Mouse (Mus musculus): Measurements from ENCODE around the gene Aim2. TPM values are rescaled to one million over a fixed set of nuclear protein-coding genes. Genes with fewer than 3 reads are reported as not detected.
"Not testable (repeated sequence)": the region's sequence is repeated elsewhere in the genome, so short reads cannot be mapped to it uniquely, and the experiment has no call there.

The Aim2 gene
- total RNA-seq, 4 experiments from 2014 or later = 0.58 TPM; not detected in 3

GRCm38 (mm10) chr1:173456139-173456754 is 105.6 kb downstream of the Aim2 start:
- DNase-seq (ENCODE audit: low spot score in 2 of 2) = no peak

DNA sequence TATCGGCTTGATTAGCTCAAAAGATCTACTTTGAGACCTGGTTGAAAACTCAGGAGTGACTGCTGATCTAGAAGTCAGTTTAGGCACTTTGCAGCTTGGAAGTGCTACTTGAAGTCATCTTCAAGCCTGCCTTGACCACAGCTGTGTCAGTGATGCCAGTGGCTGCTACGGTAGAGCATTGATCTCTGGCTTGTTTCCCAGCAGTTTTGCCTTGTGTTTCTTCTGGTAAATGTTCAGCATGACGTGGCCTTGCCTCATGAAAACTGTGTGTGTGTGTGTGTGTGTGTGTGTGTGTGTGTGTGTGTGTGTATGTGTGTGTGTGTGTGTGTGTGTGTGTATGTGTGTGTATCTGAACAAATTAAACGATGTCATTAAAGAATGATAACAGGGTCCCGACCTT is 106.1 kb downstream of the Aim2 start:
- DNase-seq (ENCODE audit: low spot score in 2 of 2) = no peak

- not testable (repeated sequence) for DNase-seq (ENCODE audit: low spot score in 2 of 2)
These were observed 129.9 kb downstream of the Aim2 start for GRCm38 (mm10) chr1:173480399-173481181.

GRCm38 (mm10) chr1:173481182-173481574 is 130.5 kb downstream of the Aim2 start:
- DNase-seq (ENCODE audit: low spot score in 2 of 2) = not testable (repeated sequence)

GRCm38 (mm10) chr1:173490812-173491480 is 140.3 kb downstream of the Aim2 start, which contains the start of gene Ifi206:
Ifi206 (minus strand) TSS chr1:173491041.
- DNase-seq (ENCODE audit: low spot score in 2 of 2) = not testable (repeated sequence)

- not testable (repeated sequence) for DNase-seq (ENCODE audit: low spot score in 2 of 2)
These were observed 140.8 kb downstream of the Aim2 start for GRCm38 (mm10) chr1:173491483-173491882.

DNA sequence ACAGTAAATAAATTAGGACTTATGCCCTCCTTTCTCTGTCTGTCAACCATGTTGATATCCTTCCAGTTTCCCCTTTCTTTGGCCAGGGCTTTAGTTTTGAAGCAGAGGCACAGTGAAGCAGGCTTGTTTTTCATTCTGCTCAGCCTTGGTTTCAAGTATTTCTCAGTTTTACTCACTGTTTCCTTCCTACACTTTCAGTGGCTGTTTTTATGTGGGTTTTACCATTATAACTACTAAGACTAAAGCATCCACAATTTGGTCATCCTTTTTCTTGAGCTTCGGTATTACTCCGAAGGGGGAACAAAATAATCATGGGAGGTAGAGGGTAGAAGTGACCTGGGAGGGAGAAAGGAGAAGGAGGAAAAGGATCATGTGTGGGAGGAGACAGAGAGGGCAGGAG is 159.9 kb downstream of the Aim2 start:
- DNase-seq (ENCODE audit: low spot score in 2 of 2) = not testable (repeated sequence)

Other genes starting within 250 kb of the Aim2 start
- not detected for gene Olfr1408, start 213.5 kb upstream of the Aim2 start, total RNA-seq (2022)
- not detected for gene Olfr1406, start 160.2 kb upstream of the Aim2 start, total RNA-seq (2022)
- gene Olfr218, start 153.1 kb upstream of the Aim2 start, total RNA-seq (2022) = not detected
- gene Olfr1404, start 138.5 kb upstream of the Aim2 start, total RNA-seq (2022) = not detected
- under 1 TPM in 1 of 4 experiments, not detected in 3; 0.29 TPM for gene Fcer1a, start 123.7 kb upstream of the Aim2 start, total RNA-seq (2022)
- not detected for gene Olfr418, start 84.9 kb upstream of the Aim2 start, total RNA-seq (2022)
- gene Mptx2, start 73.1 kb upstream of the Aim2 start, total RNA-seq (2022) = not detected
- gene Ackr1, start 17.1 kb upstream of the Aim2 start, total RNA-seq (2022) = 1 to 10 TPM; 1.3 to 2.9 (median 1.9) TPM
- gene Cadm3, start 16.8 kb downstream of the Aim2 start, total RNA-seq (2022) = 1 to 10 TPM; 4.2 to 6.8 (median 6.2) TPM
- gene Ifi206, start 140.2 kb downstream of the Aim2 start, total RNA-seq (2022) = not detected
- not detected for gene Ifi214, start 185.1 kb downstream of the Aim2 start, total RNA-seq (2022)
- gene Ifi213, start 248.4 kb downstream of the Aim2 start, total RNA-seq (2022) = not detected